Mouse (Mus musculus): Measurements from ENCODE around the gene Cdk8.

Cdk8 gene

DNA sequence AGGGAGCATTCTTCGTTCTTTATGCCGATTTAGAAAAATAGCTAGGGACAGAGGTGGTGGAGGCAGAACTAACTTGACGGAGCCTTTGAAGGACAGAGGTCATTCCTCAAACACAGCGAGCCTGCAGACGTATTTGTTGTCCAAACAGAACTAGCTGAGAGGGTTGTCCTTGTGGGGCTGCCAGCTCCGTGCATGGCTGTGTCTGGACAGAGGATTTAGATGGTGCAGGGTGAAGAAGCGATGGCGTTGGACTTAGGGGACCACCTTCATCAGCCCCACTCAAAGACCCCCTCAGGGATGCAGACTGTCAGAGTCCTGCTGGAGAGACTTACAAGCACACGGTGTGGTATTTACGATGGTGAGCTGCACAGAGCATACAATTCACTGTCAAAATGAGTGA lies 97.9 kb downstream of the Cdk8 start:
- DNase-seq (ENCODE audit: extremely low spot score), result no peak

DNA sequence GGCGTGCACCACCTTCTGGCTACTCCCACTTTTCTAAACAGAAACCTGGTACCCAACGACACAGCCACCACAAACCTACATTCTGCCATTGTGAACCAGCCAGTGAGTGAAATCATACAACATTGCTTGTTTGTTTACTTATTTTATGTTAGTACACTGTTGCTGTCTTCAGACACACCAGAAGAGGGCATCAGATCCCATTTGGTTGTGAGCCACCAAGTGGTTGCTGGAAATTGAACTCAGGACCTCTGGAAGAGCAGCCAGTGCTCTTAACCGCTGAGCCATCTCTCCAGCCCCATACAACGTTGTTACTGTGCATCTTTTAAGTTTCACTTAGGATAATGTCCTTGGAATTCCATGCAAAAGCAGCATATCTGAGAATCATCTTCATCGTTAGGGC lies 98.5 kb downstream of the Cdk8 start:
- no peak for DNase-seq (ENCODE audit: extremely low spot score)

DNA sequence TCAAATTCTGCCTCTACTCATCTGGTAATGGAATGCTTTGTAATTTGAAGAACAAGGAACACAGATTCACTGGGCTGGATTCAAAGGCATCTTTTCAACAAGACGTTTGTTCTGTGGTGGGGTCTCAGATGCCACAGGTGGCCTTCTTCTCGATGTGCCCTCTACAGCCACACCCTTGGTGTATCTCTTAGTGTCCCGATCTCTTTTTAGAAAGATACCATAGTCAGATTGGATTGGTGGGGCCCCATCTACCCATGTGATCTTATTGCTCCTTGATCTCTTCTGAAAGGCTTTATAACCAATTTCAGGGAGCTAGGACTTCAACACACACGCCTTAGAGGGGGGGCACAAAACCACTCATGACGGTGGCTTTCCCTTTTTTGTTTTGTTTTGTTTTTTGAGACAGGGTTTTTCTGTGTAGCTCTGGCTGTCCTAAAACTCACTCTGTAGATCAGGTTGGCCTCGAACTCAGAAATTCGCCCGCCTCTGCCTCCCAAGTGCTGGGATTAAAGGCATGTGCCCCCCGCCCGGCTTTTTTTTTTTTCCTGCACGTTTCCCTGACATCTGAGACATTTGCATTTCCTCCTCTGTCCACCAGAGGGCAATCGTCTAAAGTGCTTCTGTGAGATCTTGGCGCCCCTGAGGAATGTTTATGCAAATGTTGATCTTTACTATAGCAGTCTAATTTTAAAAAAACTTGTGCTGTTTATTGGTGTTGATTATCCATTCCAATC lies 99.2 kb downstream of the Cdk8 start:
- peak; percentile 30 for DNase-seq (ENCODE audit: extremely low spot score)

DNA sequence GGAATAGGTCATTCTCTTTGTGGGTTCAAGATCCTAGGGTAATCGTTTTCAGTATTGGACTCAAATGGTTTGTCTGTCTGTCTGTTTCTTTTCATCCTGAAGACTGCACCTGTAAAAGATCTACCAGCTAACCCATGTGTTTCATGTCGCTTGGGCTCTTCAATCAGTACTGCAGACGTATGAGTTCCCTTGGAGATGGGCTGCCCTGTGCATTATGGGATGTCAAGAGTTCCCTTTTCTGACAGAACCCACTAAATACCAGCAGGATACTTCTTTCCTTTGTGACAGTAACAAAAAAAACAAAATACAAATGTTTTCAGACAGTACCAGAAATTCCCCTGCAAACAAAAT lies 99.7 kb downstream of the Cdk8 start:
- DNase-seq (ENCODE audit: extremely low spot score), result no peak

DNA sequence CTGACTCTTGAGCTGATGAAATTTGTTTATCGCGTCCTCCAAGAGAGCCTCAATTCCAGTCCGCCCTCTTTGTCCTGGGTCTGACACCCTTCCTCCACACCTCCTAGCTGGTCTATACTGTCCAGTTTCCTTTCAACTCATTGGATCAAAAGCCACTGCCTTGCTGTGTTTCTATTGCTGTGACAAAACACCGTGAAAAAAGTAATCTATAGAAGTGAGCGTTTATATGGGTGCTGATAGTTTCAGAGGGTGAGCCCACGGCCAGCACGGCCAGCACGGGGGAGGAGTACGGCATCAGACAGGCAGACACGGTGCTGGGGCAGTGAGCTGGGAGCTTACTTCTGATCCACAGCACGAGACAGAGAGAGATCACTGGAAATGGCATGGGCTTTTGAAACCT lies 100.1 kb downstream of the Cdk8 start:
- DNase-seq (ENCODE audit: extremely low spot score), result no peak

DNA sequence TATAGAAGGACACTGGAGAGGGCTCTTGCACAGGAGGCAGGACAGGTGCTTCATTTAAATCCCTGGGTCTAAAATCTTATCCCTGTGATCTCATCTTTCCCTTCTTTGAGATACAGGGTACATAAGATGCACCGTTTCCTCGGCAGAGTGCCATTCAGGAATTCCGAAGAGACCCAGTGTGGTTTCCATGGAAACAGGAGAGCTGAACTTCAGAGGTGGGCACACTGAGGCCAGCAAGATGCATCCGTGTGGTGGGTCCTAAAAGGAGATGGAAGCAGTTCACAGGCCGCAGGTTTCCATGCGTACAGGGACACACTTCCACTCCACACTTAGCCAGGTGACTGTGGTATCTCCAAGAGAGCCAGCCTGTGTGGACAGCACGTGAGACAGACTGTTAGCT lies 101.5 kb downstream of the Cdk8 start:
- DNase-seq (ENCODE audit: extremely low spot score), result no peak

DNA sequence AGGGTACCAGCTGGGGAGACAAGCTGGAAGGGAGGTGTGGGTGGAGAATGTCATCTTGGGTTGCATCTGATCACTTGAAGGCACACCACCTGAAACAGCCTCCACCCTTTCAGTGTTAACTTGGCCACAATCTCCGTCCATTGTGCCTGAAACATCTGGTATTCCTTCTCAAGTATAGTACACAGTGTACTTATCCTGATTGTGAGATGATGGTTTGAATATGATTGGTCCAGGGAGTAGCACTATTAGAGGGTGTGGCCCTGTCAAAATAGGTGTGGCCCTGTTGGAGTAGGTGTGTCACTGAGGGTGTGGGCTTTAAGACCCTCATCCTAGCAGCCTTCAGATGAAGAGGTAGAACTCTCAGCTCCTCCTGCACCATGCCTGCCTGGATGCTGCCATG lies 103.4 kb downstream of the Cdk8 start:
- DNase-seq (ENCODE audit: extremely low spot score), result no peak

DNA sequence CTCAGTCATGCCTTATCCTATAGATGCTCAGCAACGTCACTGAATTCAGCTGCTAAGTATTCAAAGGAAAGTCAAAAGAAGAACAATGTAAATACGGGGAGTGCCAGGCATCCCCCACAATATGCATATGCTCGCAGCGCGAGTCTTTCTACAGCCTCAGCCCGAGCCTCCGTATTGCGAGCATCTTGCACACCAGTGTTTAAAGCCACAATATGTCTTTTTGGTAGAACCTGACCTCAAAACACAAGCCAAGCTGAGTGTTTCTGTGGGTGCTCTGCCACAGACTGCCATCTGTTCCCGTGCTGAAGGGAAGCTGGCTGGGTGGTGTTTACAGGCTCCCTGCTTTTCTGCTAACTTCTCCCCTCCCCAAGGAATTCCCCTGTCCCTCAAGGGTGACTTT lies 107.0 kb downstream of the Cdk8 start:
- DNase-seq (ENCODE audit: extremely low spot score), result no peak

DNA sequence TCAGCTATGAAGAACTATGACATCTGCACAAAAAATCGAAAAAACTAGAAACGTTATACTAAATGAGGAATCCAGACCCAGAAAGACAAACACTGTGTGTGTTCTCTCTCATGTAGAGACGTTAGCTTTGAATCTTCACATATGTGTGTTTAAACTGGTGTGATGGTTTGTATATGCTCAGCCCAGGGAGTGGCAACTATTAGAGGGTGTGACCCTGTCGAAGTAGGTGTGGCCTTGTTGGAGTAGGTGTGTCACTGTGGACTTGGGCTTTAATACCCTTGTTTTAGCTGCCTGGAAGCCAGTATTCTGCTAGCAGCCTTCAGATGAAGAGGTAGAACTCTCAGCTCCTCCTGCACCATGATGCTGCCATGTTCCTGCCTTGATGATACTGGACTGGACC lies 109.0 kb downstream of the Cdk8 start:
- DNase-seq (ENCODE audit: extremely low spot score), result no peak

DNA sequence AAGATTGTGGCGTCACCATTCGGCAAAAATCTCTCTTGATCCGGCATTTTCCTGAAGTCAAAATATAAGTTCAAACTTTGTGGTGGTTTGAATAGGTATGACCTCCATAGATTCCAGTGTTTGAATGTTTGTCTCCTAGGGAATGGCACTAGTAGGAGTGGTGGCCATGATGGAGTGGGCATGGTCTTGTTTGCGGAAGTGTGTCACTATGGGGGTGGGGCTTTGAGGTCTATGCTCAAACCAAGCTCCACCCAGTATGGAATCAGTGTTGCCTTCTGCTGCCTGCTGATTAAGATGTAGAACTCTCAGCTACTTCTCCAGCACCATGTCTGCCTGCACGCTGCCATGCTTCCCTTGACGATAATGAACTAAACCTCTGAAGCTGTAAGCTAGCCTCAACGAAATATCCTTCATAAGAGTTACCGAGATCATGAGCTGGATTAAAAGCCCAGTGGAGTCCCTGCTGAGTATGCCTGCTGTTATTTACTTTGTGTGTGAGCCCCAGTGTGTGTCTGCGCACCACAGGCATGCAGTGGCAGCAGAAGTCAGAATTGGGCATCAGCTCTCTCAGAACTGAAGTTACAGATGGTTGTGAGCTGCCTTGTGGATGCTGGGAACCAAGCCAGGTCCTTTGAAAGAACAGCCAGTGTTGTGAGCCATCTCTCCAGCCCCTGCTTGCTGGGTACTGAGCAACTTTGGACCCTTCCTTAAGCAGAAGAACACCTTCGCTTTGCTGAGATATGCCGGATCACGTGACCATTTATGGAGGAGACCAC lies 114.1 kb downstream of the Cdk8 start:
- DNase-seq (ENCODE audit: extremely low spot score), result no peak

DNA sequence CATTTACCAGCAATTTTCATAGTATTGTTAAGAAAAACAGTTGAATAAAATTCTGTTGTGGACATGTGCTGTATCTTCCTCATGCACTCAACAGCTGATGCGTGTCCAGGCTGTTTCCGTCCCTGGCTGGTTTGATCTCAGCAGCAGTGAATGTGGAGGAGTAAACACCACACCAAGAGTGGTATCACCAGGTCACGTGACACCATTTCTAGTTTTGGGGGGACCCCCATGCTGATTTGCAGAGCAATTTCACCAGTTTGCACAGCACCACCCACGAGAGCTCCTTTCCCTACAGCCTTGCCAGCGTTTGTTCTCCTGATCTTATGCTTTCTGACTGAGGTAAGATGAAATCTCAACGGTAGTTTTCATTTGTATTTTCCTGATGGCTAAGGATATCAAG lies 116.1 kb downstream of the Cdk8 start:
- no peak for DNase-seq (ENCODE audit: extremely low spot score)

DNA sequence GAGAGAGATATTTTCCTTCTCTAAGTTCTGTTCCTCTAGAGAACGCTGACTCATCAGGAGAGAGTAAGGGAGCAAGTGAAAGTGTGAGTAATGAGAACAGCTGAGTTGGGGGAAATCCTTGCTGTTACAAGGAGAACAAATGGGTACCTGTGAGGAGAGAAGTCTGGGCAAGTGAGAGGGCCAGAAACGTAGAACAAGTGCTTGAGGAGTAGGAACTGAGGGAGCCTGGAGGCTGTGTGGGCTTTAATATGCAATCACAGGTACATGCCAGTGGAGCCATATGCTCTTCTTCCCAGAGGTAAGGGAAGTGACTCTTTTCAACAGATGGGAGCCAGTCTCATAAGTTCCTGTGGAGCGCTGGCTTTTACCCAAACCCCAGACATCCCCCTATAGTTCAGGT lies 118.2 kb downstream of the Cdk8 start:
- no peak for DNase-seq (ENCODE audit: extremely low spot score)

DNA sequence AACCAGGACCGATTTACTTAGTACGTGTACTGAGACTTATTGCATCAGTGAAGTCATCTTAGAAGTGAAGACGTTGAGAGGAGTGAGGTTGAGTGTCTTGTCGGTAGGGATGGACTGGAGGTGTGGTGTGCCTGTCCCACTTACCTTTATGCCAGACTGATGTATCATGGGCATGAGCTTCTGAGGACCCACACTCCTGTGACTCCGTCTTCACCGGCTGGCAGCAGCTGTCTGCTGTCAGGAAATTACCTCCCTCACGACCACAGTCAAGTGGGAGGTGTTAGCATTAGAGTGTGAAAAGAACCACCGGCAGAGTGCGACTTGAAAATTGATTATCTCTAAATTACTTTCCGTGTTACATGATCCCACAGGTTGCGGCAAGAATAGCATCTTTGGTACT lies 119.8 kb downstream of the Cdk8 start:
- DNase-seq (ENCODE audit: extremely low spot score), result no peak

DNA sequence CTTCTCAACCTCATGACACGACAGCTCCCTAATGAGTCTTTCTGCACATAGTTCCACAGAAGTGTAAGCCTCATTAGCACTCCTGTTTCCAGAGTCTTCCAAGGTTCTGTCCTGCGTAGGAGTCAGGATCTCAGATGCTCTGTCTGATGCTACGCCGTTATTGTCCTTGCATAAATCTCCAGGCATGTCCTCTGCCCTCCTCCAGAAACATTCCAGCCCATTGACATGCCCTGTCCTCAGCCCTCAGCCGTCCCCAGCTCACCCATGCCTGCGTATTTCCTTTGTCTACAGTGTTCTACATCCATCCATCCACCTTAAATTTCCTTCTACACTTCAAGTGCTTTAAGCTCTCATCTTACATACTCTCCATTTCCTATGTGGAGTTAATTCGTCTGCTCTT lies 121.0 kb downstream of the Cdk8 start:
- DNase-seq (ENCODE audit: extremely low spot score), result no peak
